Mouse (Mus musculus) kidney, adult 2 months (tissue): ENCODE measurements at regions not wholly inside any gene's neighbourhood (a gene's known extent, or its start where the extent isn't known, plus 50 kb on each side); places are given as distances from the start of the nearest gene placed in this dataset.
"Not testable (repeated sequence)": the region's sequence is repeated elsewhere in the genome, so short reads cannot be mapped to it uniquely, and the experiment has no call there.

Source experiments
- DNase-seq: peaks from one replicate; pipeline ENCODE4 v3.0.0; 2021
- H3K27ac ChIP-seq: fragments of 200-500 bp; 2 replicates; pipeline ENCODE4 v1.5.1; 2012; ENCODE audit warnings: low read depth, low read length, control low read depth, inconsistent platforms; ENCODE audit not compliant: insufficient read depth
- H3K27me3 ChIP-seq: fragments of 200-500 bp; replicated peaks from 2 replicates; pipeline ENCODE4 v1.6.1; 2012; ENCODE audit warnings: mild to moderate bottlenecking, moderate library complexity, low read length, inconsistent platforms; ENCODE audit not compliant: control insufficient read depth, insufficient read depth
- H3K36me3 ChIP-seq: fragments of 200-500 bp; 2 replicates; pipeline ENCODE4 v1.6.1; 2012; ENCODE audit warnings: mild to moderate bottlenecking, moderate library complexity, low read length, inconsistent platforms; ENCODE audit not compliant: control insufficient read depth, insufficient read depth
- H3K4me1 ChIP-seq: fragments of 200-500 bp; 2 replicates; pipeline ENCODE4 v1.6.1; 2011; ENCODE audit warnings: low read length; ENCODE audit not compliant: control insufficient read depth, insufficient read depth
- H3K4me3 ChIP-seq: fragments of 200-500 bp; 2 replicates; pipeline ENCODE4 v1.5.1; 2011; ENCODE audit warnings: mild to moderate bottlenecking, low read depth, low read length, control low read depth; ENCODE audit not compliant: insufficient read depth
- CTCF ChIP-seq: fragments of 200-500 bp; conservative IDR thresholded peaks from 2 replicates; pipeline ENCODE4 v1.5.1; 2011; ENCODE audit warnings: low read depth, mild to moderate bottlenecking, control low read depth, low read length, moderate library complexity, mixed read lengths; ENCODE audit not compliant: insufficient read depth, insufficient read length
- POLR2A ChIP-seq: fragments of 200-500 bp; IDR thresholded peaks from one replicate; pipeline ENCODE4 v1.6.1; 2011; ENCODE audit warnings: low read depth, low read length, control low read depth
- WGBS: fragments of 180-500 bp; shearing (Covaris S2); methylation state at CpG from one replicate; pipeline ENCODE4 v1.1.7; 2018; 5-methylcytosine and 5-hydroxymethylcytosine counted together

DNA sequence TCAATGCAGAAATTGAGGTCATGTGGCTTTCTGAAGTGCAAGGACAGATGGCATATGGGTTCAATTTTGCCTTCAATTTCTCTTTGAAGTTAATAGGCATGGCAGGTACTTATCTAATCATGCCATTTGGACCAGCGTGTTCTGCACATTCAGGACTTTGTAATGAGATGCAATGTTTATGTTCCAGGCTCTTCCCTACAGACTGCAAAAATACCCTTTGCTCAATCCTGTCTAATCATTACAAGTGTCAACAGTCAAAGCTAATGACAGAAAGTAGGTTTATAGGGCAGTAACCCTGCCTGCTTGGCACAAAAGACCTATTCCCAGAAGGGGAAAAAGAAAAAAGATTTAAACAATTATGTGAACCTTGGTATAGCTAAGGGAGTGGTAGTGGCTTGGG is 96.5 kb downstream of the Gm5426 start:
- Histone ChIP-seq H3K27me3 (no peaks in the 10 kb centered on the region), H3K27ac (no peak overlapping the region), H3K4me1 (peaks cover 13% of the 10 kb centered on the region; the same call in 1 of the 2 replicates), H3K4me3 (no peak overlapping the region), H3K36me3 (no peaks in the 10 kb centered on the region)
- DNase-seq = peak; percentile 52
- 34% methylated on average over 1 of the region's 1 CpGs for WGBS
- TF ChIP-seq POLR2A = no peak
- TF ChIP-seq CTCF = no peak

DNA sequence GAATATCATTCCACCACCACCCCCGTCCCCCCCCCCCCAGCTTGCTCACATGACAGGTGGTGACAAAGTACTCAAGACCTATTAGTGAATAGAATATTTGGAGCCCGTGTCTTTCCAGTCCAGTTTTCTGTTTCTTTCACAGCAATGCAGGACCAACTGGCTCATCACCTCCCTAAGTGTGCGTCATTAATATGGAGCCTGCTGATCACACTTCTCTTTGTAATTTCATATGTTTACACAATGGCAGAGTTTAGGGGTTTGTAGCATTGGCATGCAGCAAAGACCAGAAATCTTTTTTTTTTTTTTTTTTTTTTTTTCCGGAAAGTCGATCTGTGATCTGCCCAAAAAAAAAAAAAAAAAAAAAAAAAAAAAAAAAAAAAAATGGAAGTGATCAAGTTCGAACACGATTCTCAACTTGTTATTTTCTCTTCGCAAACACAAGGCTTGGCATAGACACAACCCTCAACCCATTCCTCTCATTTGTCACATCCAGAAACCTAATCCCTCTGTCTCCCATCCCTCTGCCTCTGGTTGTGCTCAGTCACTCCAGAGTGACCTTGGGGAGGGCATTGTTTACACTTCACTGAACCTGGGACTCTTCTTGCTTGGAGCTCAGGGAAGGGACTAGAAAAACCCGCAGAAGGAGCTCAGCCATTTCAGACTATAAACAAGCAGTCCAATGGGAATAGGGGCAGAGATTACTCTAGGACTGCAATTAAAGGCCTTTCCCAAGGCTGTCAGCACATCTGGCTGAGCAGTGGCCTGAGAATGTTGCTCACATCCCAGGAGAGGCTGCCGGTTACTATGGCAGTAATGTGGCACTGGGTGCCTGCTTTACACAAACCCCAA is 98.4 kb downstream of the Gm5426 start:
- no peak overlapping the region for H3K27ac ChIP-seq
- no peaks in the 10 kb centered on the region for H3K36me3 ChIP-seq
- peaks cover 13% of the 10 kb centered on the region; the same call in 1 of the 2 replicates for H3K4me1 ChIP-seq
- peak; percentile 60 for DNase-seq
- no peak overlapping the region for H3K4me3 ChIP-seq
- no peaks in the 10 kb centered on the region for H3K27me3 ChIP-seq
- WGBS = 33% methylated on average over 10 of the region's 10 CpGs
- no peak for TF ChIP-seq POLR2A
- TF ChIP-seq CTCF = no peak

DNA sequence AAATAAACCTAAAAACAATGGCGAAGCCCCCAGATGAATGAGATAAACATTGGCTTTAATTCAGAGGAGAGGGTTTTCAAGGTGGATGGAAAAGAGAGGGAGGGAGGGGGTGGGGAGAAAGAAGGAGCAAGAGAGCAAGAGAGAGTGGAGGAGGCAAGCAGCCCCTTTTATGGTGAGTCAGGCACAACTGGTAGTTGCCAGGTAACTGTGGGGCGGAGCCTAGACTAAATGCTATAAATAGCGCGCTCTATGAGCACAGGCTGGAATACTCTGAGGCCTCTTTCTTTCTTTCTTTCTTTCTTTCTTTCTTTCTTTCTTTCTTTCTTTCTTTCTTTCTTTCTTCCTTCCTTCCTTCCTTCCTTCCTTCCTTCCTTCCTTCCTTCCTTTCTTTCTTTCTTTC is 99.6 kb downstream of the Gm5426 start:
- not testable (repeated sequence) for H3K4me3 ChIP-seq, H3K36me3 ChIP-seq, H3K27ac ChIP-seq, DNase-seq, H3K27me3 ChIP-seq
- H3K4me1 ChIP-seq = peaks cover 10% of the 10 kb centered on the region; the same call in 1 of the 2 replicates
- 91% methylated on average over 4 of the region's 4 CpGs for WGBS

DNA sequence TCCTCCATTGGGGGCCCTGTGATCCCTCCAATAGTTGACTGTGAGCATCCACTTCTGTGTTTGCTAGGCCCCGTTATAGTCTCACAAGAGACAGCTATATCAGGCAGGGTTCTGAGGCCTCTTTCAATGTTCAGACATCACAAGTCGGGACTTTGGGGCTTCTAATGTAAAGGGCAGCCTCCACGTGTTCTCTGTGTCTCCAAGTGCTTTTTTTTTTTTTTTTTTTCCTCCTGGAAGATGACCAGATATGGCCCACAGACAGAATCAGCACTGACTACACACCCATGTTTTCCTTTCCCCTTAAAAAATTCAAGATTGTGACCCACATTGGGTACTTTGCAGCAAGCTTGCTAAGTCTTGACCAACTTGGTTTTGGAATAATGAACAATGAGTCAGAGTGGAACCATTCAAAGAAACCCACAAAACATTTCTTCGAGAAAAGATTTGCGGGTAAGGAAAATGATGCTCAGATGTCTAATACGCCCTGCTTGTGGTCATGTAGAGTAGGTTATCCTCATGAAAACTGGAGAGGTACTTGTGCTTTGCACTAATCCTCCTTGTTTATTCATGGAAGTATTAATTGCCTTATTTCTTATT is 100.5 kb downstream of the Gm5426 start:
- H3K4me3 ChIP-seq = no peak overlapping the region
- no peaks in the 10 kb centered on the region for H3K36me3 ChIP-seq
- H3K27me3 ChIP-seq = no peaks in the 10 kb centered on the region
- 97% methylated on average over 6 of the region's 6 CpGs for WGBS
- DNase-seq = no peak
- peaks cover 7% of the 10 kb centered on the region; the same call in 1 of the 2 replicates for H3K4me1 ChIP-seq
- H3K27ac ChIP-seq = no peak overlapping the region
- TF ChIP-seq POLR2A (no peak), CTCF (no peak)

DNA sequence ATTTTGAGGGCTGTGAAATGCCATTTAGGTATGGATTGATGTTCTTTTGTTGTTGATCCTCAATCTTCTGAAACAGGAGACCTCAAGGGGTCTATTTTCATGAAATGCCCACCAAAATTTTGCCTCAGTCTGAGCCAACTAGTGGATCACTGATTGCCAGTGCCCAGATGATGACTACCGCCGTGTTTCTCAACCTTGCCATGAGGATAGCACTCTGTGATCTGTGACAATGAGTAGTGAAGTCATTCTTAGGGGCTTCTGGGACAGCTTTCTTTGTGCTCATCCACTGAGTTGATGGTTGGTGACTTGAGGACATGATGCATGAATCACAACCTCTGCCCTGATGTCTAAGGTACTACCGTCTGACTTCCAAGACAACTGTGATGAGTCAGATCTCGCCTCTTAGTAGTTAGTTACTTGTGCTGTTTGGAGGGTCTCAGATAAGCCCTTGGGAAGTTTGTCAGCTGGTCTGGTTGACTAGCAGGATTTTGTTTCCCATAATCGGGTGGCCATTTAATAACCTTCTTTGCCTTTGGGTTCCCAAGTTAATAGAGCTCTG is 101.2 kb downstream of the Gm5426 start:
- no peak for DNase-seq
- Histone ChIP-seq H3K27ac (no peak overlapping the region), H3K4me1 (peaks cover 4% of the 10 kb centered on the region; the same call in 1 of the 2 replicates), H3K36me3 (no peaks in the 10 kb centered on the region), H3K27me3 (no peaks in the 10 kb centered on the region), H3K4me3 (no peak overlapping the region)
- no peak for TF ChIP-seq CTCF
- TF ChIP-seq POLR2A = no peak
- WGBS = 97% methylated on average over 5 of the region's 5 CpGs

DNA sequence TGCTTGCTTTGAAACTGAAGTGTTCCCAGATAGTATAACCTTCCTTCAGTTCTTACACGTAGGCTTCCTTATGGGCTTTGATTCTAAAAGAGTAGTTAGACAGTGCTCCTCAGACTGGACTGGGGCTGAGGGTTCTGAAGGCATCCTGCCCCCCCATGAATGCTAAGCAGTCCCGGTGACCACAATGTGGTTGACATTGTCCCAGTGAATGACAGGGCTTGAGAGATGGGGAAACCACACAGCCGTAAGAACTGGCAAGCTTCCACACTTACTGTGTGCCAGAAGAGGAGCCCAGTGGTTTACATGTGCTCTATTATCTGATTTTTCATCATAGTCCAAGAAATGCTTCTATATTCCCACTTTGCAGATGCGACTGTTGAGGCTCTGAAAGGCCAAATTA is 101.8 kb downstream of the Gm5426 start:
- Histone ChIP-seq H3K4me1 (peaks cover 2% of the 10 kb centered on the region; the same call in 1 of the 2 replicates), H3K36me3 (no peaks in the 10 kb centered on the region), H3K27ac (no peak overlapping the region), H3K4me3 (no peak overlapping the region), H3K27me3 (no peaks in the 10 kb centered on the region)
- TF ChIP-seq CTCF (no peak), POLR2A (no peak)
- peak; percentile 38 for DNase-seq
- 79% methylated on average over 4 of the region's 4 CpGs for WGBS

DNA sequence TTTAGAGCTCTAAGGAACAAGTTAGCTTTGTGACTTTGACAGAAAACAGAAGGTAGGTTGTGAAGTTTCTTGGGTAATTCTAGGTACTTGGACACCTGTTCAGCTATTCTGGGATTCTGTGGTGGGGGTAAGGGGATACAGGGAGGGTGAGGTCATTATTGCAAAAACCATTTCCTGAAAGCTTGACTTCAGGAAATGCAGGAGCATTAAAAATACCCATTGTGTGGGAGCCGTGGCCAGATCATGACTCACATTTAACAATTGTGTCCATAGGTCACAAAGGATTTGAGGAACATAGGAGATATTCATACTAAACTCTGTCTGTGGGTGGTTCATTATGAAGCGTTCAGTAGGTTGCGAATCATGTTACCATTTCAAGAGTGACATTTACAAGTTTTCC is 102.4 kb downstream of the Gm5426 start:
- peak; percentile 37 for DNase-seq

More for the DNA sequence above, 102.4 kb downstream of the Gm5426 start:
- H3K27me3 ChIP-seq = no peaks in the 10 kb centered on the region
- H3K4me3 ChIP-seq = no peak overlapping the region
- TF ChIP-seq CTCF = no peak
- 60% methylated on average over 3 of the region's 3 CpGs for WGBS
- no peaks in the 10 kb centered on the region for H3K36me3 ChIP-seq
- no peak overlapping the region for H3K27ac ChIP-seq
- peaks cover 2% of the 10 kb centered on the region; the same call in 1 of the 2 replicates for H3K4me1 ChIP-seq
